Mouse (Mus musculus): Measurements from ENCODE around the gene Tle4. TPM values are rescaled to one million over a fixed set of nuclear protein-coding genes. Genes with fewer than 3 reads are reported as not detected.

The Tle4 gene
- polyA plus RNA-seq, 1 experiment: 45.5 TPM

GRCm38 (mm10) chr19:14586171-14586570 is 11.7 kb downstream of the Tle4 start:
- Histone ChIP-seq H3K9ac (ENCODE audit: low read depth, poor library complexity, severe bottlenecking) (no peak overlapping the region), H3K36me3 (ENCODE audit: control insufficient read depth, insufficient read depth, low read length, poor library complexity, severe bottlenecking) (peaks cover 40% of the 10 kb centered on the region), H3K27me3 (ENCODE audit: control insufficient read depth, insufficient read depth, low read length, poor library complexity, severe bottlenecking) (no peaks in the 10 kb centered on the region), H3K27ac (ENCODE audit: insufficient read depth, low read length) (no peak overlapping the region), H3K4me1 (ENCODE audit: control insufficient read depth, insufficient read depth, low read length) (no peaks in the 10 kb centered on the region), H3K9me3 (replicated peaks; ENCODE audit: control insufficient read depth, insufficient read depth, low read length, poor library complexity, severe bottlenecking) (no peaks in the 10 kb centered on the region), H3K4me3 (ENCODE audit: low read depth, low read length) (no peak overlapping the region)
- no peak for TF ChIP-seq EP300 (IDR thresholded peaks at IDR 0.05; ENCODE audit: insufficient read depth, low read depth, low read length)
- TF ChIP-seq CTCF (IDR thresholded peaks at IDR 0.05; ENCODE audit: low read depth, low read length): no peak
- TF ChIP-seq POLR2A (IDR thresholded peaks at IDR 0.05; ENCODE audit: insufficient read depth, low read length): no peak

GRCm38 (mm10) chr19:14585731-14586130 is 12.1 kb downstream of the Tle4 start:
- no peak overlapping the region for H3K27ac ChIP-seq (ENCODE audit: insufficient read depth, low read length)
- no peaks in the 10 kb centered on the region for H3K9me3 ChIP-seq (replicated peaks; ENCODE audit: control insufficient read depth, insufficient read depth, low read length, poor library complexity, severe bottlenecking)
- no peak overlapping the region for H3K9ac ChIP-seq (ENCODE audit: low read depth, poor library complexity, severe bottlenecking)
- TF ChIP-seq POLR2A (IDR thresholded peaks at IDR 0.05; ENCODE audit: insufficient read depth, low read length) (no peak), EP300 (IDR thresholded peaks at IDR 0.05; ENCODE audit: insufficient read depth, low read depth, low read length) (no peak), CTCF (IDR thresholded peaks at IDR 0.05; ENCODE audit: low read depth, low read length) (no peak)
- no peak overlapping the region for H3K4me3 ChIP-seq (ENCODE audit: low read depth, low read length)
- H3K36me3 ChIP-seq (ENCODE audit: control insufficient read depth, insufficient read depth, low read length, poor library complexity, severe bottlenecking): peaks cover 42% of the 10 kb centered on the region
- no peaks in the 10 kb centered on the region for H3K4me1 ChIP-seq (ENCODE audit: control insufficient read depth, insufficient read depth, low read length)
- H3K27me3 ChIP-seq (ENCODE audit: control insufficient read depth, insufficient read depth, low read length, poor library complexity, severe bottlenecking): no peaks in the 10 kb centered on the region

- H3K9me3 ChIP-seq (replicated peaks; ENCODE audit: control insufficient read depth, insufficient read depth, low read length, poor library complexity, severe bottlenecking): no peaks in the 10 kb centered on the region
- H3K27me3 ChIP-seq (ENCODE audit: control insufficient read depth, insufficient read depth, low read length, poor library complexity, severe bottlenecking): no peaks in the 10 kb centered on the region
- H3K9ac ChIP-seq (ENCODE audit: low read depth, poor library complexity, severe bottlenecking): no peak overlapping the region
- H3K36me3 ChIP-seq (ENCODE audit: control insufficient read depth, insufficient read depth, low read length, poor library complexity, severe bottlenecking): peaks cover 39% of the 10 kb centered on the region
- H3K27ac ChIP-seq (ENCODE audit: insufficient read depth, low read length): no peak overlapping the region
- no peak overlapping the region for H3K4me3 ChIP-seq (ENCODE audit: low read depth, low read length)
- H3K4me1 ChIP-seq (ENCODE audit: control insufficient read depth, insufficient read depth, low read length): no peaks in the 10 kb centered on the region
- TF ChIP-seq POLR2A (IDR thresholded peaks at IDR 0.05; ENCODE audit: insufficient read depth, low read length): no peak
- no peak for TF ChIP-seq EP300 (IDR thresholded peaks at IDR 0.05; ENCODE audit: insufficient read depth, low read depth, low read length)
- no peak for TF ChIP-seq CTCF (IDR thresholded peaks at IDR 0.05; ENCODE audit: low read depth, low read length)
Observed at GRCm38 (mm10) chr19:14585235-14585634, 12.6 kb downstream of the Tle4 start.

- no peak overlapping the region for H3K27ac ChIP-seq (ENCODE audit: insufficient read depth, low read length)
- H3K4me1 ChIP-seq (ENCODE audit: control insufficient read depth, insufficient read depth, low read length): peaks cover 2% of the 10 kb centered on the region
- H3K36me3 ChIP-seq (ENCODE audit: control insufficient read depth, insufficient read depth, low read length, poor library complexity, severe bottlenecking): peaks cover 16% of the 10 kb centered on the region
- H3K9ac ChIP-seq (ENCODE audit: low read depth, poor library complexity, severe bottlenecking): no peak overlapping the region
- H3K27me3 ChIP-seq (ENCODE audit: control insufficient read depth, insufficient read depth, low read length, poor library complexity, severe bottlenecking): no peaks in the 10 kb centered on the region
- H3K9me3 ChIP-seq (replicated peaks; ENCODE audit: control insufficient read depth, insufficient read depth, low read length, poor library complexity, severe bottlenecking): no peaks in the 10 kb centered on the region
- TF ChIP-seq POLR2A (IDR thresholded peaks at IDR 0.05; ENCODE audit: insufficient read depth, low read length) (no peak), EP300 (IDR thresholded peaks at IDR 0.05; ENCODE audit: insufficient read depth, low read depth, low read length) (no peak), CTCF (IDR thresholded peaks at IDR 0.05; ENCODE audit: low read depth, low read length) (no peak)
- H3K4me3 ChIP-seq (ENCODE audit: low read depth, low read length): no peak overlapping the region
Observed at GRCm38 (mm10) chr19:14578698-14579097, 19.2 kb downstream of the Tle4 start.

- TF ChIP-seq EP300 (IDR thresholded peaks at IDR 0.05; ENCODE audit: insufficient read depth, low read depth, low read length) (no peak), POLR2A (IDR thresholded peaks at IDR 0.05; ENCODE audit: insufficient read depth, low read length) (no peak)
- Histone ChIP-seq H3K9me3 (replicated peaks; ENCODE audit: control insufficient read depth, insufficient read depth, low read length, poor library complexity, severe bottlenecking) (no peaks in the 10 kb centered on the region), H3K27me3 (ENCODE audit: control insufficient read depth, insufficient read depth, low read length, poor library complexity, severe bottlenecking) (no peaks in the 10 kb centered on the region), H3K4me1 (ENCODE audit: control insufficient read depth, insufficient read depth, low read length) (peaks cover 2% of the 10 kb centered on the region), H3K36me3 (ENCODE audit: control insufficient read depth, insufficient read depth, low read length, poor library complexity, severe bottlenecking) (peaks cover 16% of the 10 kb centered on the region), H3K9ac (ENCODE audit: low read depth, poor library complexity, severe bottlenecking) (no peak overlapping the region), H3K4me3 (ENCODE audit: low read depth, low read length) (no peak overlapping the region), H3K27ac (ENCODE audit: insufficient read depth, low read length) (no peak overlapping the region)
Observed at GRCm38 (mm10) chr19:14578016-14578415, 19.8 kb downstream of the Tle4 start.

GRCm38 (mm10) chr19:14576311-14576710 is 21.5 kb downstream of the Tle4 start:
- peaks cover 15% of the 10 kb centered on the region for H3K36me3 ChIP-seq (ENCODE audit: control insufficient read depth, insufficient read depth, low read length, poor library complexity, severe bottlenecking)
- TF ChIP-seq CTCF (IDR thresholded peaks at IDR 0.05; ENCODE audit: low read depth, low read length) (no peak), POLR2A (IDR thresholded peaks at IDR 0.05; ENCODE audit: insufficient read depth, low read length) (no peak), EP300 (IDR thresholded peaks at IDR 0.05; ENCODE audit: insufficient read depth, low read depth, low read length) (no peak)
- no peaks in the 10 kb centered on the region for H3K27me3 ChIP-seq (ENCODE audit: control insufficient read depth, insufficient read depth, low read length, poor library complexity, severe bottlenecking)
- no peak overlapping the region for H3K4me3 ChIP-seq (ENCODE audit: low read depth, low read length)
- H3K4me1 ChIP-seq (ENCODE audit: control insufficient read depth, insufficient read depth, low read length): peaks cover 2% of the 10 kb centered on the region
- H3K9ac ChIP-seq (ENCODE audit: low read depth, poor library complexity, severe bottlenecking): no peak overlapping the region
- H3K27ac ChIP-seq (ENCODE audit: insufficient read depth, low read length): no peak overlapping the region
- no peaks in the 10 kb centered on the region for H3K9me3 ChIP-seq (replicated peaks; ENCODE audit: control insufficient read depth, insufficient read depth, low read length, poor library complexity, severe bottlenecking)

All from ES-Bruce4 (cell line).